Mouse (Mus musculus): ENCODE measurements around the gene Rcn3.

- TF ChIP-seq CTCF (IDR thresholded peaks at IDR 0.05), result no peak
- TF ChIP-seq POLR2A (IDR thresholded peaks at IDR 0.05; ENCODE audit: insufficient read depth, low read depth, low read length), result no peak
- TF ChIP-seq EP300 (IDR thresholded peaks at IDR 0.05; ENCODE audit: insufficient read depth, low read depth, low read length), result no peak
Observed at GRCm38 (mm10) chr7:45067190-45067999, 24.6 kb downstream of the Rcn3 start.

All from heart, adult 2 months (tissue).